ENCODE assay signal across 14 mouse cellular contexts in genomic region chr2:76047740-76048139, GRCm38 (mm10).
"Had no signal": no experiment of that assay in that cellular context is flagged by ENCODE, and none has a peak within 500 bp of the region (broad histone marks: within the 10 kb centered on the region; RNA-seq: fewer than 3 reads in every experiment).

No protein-coding gene starts in this region.

- H3K27me3 ChIP-seq: limb, embryonic 15.5 days; liver, embryonic 12.5 days; midbrain, embryonic 15.5 days; neural tube, embryonic 12.5 days; stomach, embryonic 15.5 days had no signal

- H3K9ac ChIP-seq: limb, embryonic 15.5 days; liver, embryonic 12.5 days; lung, embryonic 14.5 days; midbrain, embryonic 15.5 days; neural tube, embryonic 12.5 days; stomach, embryonic 15.5 days had no signal

- H3K4me1 ChIP-seq: liver, embryonic 12.5 days; midbrain, embryonic 15.5 days; neural tube, embryonic 12.5 days had no signal

- DNase-seq: kidney, postnatal 36 days; lung, embryonic 14.5 days; lung, postnatal 10 days; lung, postnatal 4 days; spleen, adult 18-20 months; thymus, adult 2 months; thymus, postnatal 25 days had no signal

- H3K9me3 ChIP-seq: limb, embryonic 15.5 days; liver, embryonic 12.5 days; midbrain, embryonic 10.5 days; midbrain, embryonic 15.5 days; neural tube, embryonic 12.5 days; stomach, embryonic 15.5 days had no signal

- H3K27ac ChIP-seq: layer of hippocampus, adult 2 months; limb, embryonic 15.5 days; liver, embryonic 12.5 days; midbrain, embryonic 10.5 days; midbrain, embryonic 15.5 days; neural tube, embryonic 12.5 days; stomach, embryonic 15.5 days had no signal

- H3K4me2 ChIP-seq: limb, embryonic 15.5 days; liver, embryonic 12.5 days; lung, embryonic 14.5 days; midbrain, embryonic 15.5 days; neural tube, embryonic 12.5 days; stomach, embryonic 15.5 days had no signal

- H3K36me3 ChIP-seq: limb, embryonic 15.5 days; liver, embryonic 12.5 days; midbrain, embryonic 10.5 days; midbrain, embryonic 15.5 days; neural tube, embryonic 12.5 days; stomach, embryonic 15.5 days had no signal

- H3K4me3 ChIP-seq: layer of hippocampus, adult 2 months; limb, embryonic 15.5 days; liver, embryonic 12.5 days; midbrain, embryonic 10.5 days; midbrain, embryonic 15.5 days; neural tube, embryonic 12.5 days; stomach, embryonic 15.5 days had no signal

- ATAC-seq: liver, embryonic 12.5 days; midbrain, embryonic 15.5 days had no signal
